Mouse (Mus musculus) T-helper 17 cell (primary cell): ENCODE data around the gene Fam117b.

Experiments
- in situ Hi-C, 2 experiments: fragments of 300-600 bp; cut with MboI, MseI; formaldehyde crosslinking; loops; 1 replicate in 1 of 2; 2 replicates in 1 of 2; pipeline ENCODE4 v1.15.1; 2025; ENCODE audit warnings: high pct_unique_total_duplicates in 2 of 2

The Fam117b gene

DNA sequence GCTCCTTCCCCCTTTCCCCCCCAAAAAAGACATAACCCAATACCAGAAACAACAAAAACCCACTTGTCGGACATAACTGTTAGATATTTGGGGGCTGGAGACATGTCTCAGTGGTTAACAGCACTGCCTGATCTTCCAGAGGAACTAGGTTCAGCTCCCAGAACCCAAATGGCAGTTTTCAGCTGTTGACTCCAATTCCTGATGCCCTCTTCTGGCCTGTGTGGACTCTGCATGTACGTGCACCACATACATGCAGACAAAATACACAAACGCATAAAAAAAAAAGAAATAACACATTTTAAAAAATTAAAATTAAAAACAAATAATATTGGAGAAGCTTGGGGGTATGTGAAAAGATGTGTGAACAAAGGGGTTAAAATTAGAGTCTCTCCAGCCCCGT lies 54.5 kb downstream of the Fam117b start:
- in situ Hi-C loops, result no loop called here

DNA sequence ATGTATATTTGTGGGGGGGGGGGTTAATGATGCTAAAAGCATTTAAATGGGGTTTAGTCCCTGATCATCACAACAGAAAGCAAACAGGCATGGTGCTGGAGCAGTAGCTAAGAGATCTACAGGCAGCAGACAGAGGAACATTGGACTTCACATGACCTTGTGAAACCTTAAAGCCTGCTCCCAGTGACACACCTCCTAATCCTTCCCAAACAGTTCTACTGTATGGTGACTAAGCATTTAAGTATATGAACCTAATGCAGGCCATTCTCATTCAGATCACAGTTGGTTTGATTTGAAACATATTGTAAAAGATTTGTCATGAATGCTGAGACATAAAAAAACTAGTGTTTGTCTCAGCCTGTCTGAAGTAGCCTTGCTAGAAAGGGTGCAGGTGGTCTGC lies 73.8 kb downstream of the Fam117b start:
- in situ Hi-C loops, result loop anchor here in 1 of 2 experiments (5.0 to 10.0 kb wide), 2 partner anchors 99 to 278 kb away; no protein-coding TSS in a partner anchor

DNA sequence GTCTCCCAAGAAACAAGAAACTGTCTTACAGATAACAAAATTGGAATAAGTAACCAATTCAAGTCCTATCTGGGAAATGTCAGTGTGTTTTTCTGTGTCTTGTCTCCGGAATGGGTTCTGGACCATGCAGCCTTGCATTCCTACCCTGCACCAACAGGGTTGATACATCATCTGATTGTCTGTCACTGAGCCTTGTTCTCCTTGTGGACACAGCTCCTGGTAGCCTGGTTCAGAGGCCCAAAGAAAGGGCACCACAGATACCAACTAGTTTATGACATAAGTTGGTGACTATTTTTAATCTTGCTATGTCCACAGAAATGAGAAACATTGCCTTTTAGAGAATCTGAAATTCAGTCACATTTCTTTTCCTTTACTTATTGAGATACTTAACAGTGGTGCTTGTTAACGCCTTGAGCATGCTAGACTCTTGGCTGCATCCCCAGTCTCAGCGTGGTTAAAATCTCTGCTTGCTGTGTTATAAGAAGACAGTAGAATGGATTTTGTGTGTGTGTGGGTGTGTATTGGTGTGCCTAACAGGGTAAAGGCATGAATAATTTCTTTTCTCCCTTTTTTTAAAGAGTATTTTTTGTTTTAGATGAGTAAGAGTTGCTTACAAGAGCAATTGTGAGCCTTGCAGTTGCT lies 74.7 kb downstream of the Fam117b start:
- in situ Hi-C loops, result loop anchor here in 1 of 2 experiments (5.0 to 10.0 kb wide), 2 partner anchors 100 to 277 kb away; no protein-coding TSS in a partner anchor

DNA sequence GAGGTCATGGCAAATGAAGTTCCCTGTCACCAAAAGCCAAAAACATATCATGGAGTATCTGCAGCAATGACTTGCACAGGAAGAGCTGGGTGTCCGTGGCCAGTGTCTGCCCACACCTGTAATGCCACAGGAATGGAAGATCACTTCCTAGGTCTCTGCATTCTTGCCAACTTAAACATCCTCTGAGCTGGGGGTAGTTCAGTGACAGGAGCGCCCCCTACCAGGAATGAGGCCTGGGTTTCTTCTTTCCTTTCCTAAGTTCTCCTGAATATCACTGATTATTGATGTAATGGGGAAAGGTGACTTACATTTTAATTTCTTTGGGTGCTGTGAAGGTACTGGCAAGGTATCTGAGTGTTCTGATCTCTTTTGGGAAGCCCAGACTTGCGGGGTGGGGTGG lies 82.8 kb downstream of the Fam117b start:
- in situ Hi-C loops, result no loop called here

DNA sequence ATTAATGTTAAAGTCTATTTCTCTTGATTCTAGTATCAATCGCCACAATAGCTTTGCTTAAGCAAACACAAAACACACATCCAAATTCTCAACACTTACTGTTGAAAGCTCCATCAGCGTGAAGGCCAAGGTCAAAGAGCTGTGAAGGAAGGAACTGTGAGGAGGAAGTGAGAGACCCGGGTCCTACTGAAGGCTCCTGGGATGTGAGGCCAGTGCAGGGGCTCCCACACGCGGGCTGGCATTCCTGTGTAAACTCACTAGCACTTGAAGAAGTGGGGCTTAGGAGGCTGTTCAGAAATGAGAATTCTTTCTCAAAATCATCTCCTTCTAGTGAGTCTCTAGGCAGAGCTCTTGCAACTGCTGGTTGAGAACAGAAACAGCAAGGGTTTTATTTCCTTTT lies 84.5 kb downstream of the Fam117b start:
- in situ Hi-C loops, result no loop called here

DNA sequence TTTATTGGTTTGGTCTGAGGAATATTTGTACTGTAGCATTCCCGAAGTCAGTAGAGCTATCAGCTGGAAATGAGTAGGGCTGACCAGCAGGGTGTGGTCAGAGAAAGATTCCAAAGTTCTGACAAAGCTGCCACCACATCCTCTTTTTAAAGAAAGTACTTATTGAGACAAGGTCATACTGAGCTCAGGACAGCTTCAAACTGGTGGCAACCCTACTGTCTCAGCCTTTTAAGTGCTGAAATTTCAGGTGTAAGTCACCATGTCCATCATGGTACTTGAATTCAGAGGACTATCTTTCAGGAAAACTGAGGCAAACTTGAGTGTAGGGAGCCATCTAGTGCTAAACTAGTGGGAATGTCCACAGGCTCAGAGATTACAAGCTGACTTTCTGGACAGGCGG lies 87.5 kb downstream of the Fam117b start:
- in situ Hi-C loops, result no loop called here

DNA sequence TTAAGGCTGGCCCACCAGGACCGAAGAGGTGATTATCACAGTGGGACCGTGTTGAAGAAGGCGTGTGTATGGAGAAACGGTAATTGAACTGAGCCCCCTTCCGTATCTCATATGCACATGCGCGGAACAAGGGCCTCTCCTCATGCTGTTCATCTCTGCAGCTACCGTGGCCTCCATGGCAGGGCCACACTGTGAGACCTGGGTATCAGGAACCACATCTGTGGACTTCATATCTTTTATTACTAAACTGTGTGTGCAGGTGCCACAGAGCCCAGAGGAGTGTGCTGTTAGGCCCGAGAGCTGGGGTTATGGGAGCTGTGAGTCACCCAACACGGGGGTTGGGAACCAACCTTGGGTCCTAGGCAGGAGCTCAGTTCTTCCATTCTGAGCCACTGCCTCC lies 94.5 kb downstream of the Fam117b start:
- in situ Hi-C loops, result no loop called here

DNA sequence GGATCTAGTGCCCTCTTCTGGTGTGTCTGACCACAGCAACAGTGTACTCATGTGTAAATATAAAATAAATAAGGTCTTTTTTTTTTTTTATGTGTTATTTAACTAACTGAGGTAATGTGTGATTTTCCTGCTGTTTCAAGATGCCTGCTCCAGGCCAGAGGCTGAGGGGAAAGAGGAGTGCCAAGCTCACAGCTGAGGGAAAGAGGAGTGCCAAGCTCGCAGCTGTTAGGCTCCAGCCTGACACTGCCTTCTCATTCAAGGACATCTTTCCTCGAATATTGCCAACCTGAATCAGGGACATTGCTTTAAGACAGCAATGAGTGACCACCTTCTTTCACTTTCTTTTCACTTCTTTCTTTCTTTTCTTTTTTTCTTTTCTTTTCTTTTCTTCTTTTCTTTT lies 95.9 kb downstream of the Fam117b start:
- in situ Hi-C loops, result no loop called here

DNA sequence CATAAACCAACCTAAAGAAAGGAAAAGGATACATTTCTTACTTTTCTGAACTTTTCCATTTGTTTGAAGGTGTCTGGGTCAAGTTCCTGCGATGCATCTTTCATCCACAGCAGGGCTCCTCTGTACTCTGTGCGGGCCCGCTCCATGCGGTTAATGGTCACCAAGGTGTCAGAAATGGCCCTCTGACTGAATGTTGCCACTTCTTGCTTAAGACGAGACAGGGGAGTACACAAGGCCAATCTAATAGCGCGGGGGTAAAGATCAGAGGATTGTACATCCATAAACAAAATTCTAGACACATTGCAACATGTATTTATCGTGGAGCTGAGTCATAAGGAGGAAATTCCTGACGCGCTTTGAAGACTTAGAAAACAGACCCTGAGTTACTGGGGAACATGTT lies 101.0 kb downstream of the Fam117b start:
- in situ Hi-C loops, result no loop called here

DNA sequence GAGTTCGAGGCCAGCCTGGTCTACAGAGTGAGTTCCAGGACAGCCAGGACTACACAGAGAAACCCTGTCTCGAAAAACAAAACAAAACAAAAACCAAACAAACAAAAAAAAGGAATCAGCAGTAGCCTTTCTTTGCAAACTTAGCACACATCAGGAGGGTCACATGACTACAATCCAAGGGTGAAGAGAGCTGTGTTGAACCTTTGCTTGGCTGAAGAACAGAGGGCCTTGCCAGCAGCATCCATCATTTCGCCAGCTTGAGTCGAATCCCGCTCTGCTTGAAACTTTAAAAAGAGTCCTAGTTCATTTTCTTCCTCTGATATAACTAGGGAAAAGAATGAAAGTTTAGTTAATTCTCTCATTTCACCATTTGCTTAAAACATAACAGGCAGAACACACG lies 102.7 kb downstream of the Fam117b start:
- in situ Hi-C loops, result no loop called here

DNA sequence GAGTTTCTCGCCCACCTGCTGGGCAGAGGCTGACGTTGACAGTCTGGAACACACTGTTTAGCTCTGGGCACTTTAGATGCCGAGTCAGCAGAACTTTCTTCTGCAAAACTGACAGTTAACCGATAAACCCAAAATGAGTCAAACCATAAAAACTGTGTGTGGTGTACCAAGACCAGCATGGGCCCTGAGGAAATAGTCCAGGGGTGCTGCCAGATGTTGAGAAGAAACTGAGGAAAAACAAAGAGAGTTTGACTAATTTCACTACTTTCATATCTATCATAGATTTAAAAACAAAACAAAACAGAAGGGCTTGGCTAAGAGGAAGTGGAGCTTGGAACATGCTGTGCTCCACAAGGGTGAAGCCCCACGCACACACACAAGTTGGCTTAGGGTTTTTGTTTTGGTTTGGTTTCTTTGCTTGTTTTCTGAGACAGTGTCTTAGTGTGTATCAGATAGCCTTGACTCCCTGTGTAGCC lies 103.4 kb downstream of the Fam117b start:
- in situ Hi-C loops, result no loop called here

DNA sequence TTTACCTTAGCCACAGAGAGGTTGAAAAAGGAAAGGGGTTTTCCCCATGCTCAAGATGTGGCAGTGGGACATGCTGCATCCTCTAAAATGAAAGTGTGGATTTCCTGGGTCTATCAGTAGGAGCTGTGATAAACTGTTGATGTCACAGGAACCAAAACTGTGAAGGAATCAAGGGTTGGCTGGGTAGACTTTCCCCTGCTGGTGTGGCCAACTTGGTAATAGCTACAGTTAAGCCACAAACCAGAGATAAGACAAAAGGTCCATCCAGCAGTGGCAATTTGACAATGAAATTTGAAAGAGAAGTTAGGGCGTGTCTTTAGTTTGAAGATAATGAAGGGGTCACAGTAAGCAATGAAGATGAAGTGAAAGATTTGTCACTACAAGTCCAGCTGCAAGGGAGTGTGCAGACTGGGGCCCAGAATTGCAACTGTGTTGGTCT lies 104.2 kb downstream of the Fam117b start:
- in situ Hi-C loops, result no loop called here
